Mouse (Mus musculus) liver, embryonic 15.5 days (tissue): Measurements from ENCODE around the gene Cdc42. TPM values are rescaled to one million over a fixed set of nuclear protein-coding genes. Genes with fewer than 3 reads are reported as not detected.

Experiments
- ATAC-seq: fragments of 200-750 bp; cut with Nextera tagmentation; 2 replicates; pipeline ENCODE4 v1.8.0; 2017; ENCODE audit warnings: moderate number of reproducible peaks, mild to moderate bottlenecking, moderate library complexity; ENCODE audit not compliant: insufficient read depth
- H3K27ac ChIP-seq: fragments of 300-500 bp; sonication (generic); replicated peaks from 2 replicates; pipeline ENCODE4 v1.5.1; 2015; ENCODE audit warnings: mild to moderate bottlenecking, inconsistent platforms
- H3K27me3 ChIP-seq: fragments of 300-500 bp; sonication (generic); 2 replicates; pipeline ENCODE4 v1.6.1; 2015; ENCODE audit warnings: mild to moderate bottlenecking, inconsistent platforms
- H3K36me3 ChIP-seq: fragments of 300-500 bp; sonication (generic); replicated peaks from 2 replicates; pipeline ENCODE4 v1.6.1; 2015; ENCODE audit warnings: moderate library complexity, mild to moderate bottlenecking, inconsistent platforms
- H3K4me1 ChIP-seq: fragments of 300-500 bp; sonication (generic); replicated peaks from 2 replicates; pipeline ENCODE4 v1.6.1; 2015; ENCODE audit warnings: inconsistent platforms
- H3K4me2 ChIP-seq: fragments of 300-500 bp; sonication (generic); 2 replicates; pipeline ENCODE4 v1.6.1; 2015; ENCODE audit warnings: moderate library complexity, mild to moderate bottlenecking, inconsistent platforms
- H3K4me3 ChIP-seq: fragments of 300-500 bp; sonication (generic); replicated peaks from 2 replicates; pipeline ENCODE4 v1.5.1; 2015; ENCODE audit warnings: mild to moderate bottlenecking, inconsistent platforms
- H3K9ac ChIP-seq: fragments of 300-500 bp; sonication (generic); 2 replicates; pipeline ENCODE4 v1.6.1; 2015; ENCODE audit warnings: moderate library complexity, mild to moderate bottlenecking, inconsistent platforms
- H3K9me3 ChIP-seq: fragments of 300-500 bp; sonication (generic); replicated peaks from 2 replicates; pipeline ENCODE4 v1.6.1; 2016; ENCODE audit warnings: inconsistent platforms
- WGBS: fragments of 180-500 bp; shearing (Covaris S2); methylation state at CpG from one replicate; pipeline ENCODE4 v1.1.7; 2015; ENCODE audit warnings: mixed read lengths; ENCODE audit not compliant: insufficient replicate concordance; 5-methylcytosine and 5-hydroxymethylcytosine counted together
- polyA plus RNA-seq: library from polyadenylated mRNA; unstranded; fragments of >200 nt; fragmentation: Nextera tagmentation; extraction: Ambion mirVana; gene quantifications from 2 replicates; pipeline ENCODE4 v1.2.1, GENCODE M21; 2015

Gene Cdc42
- polyA plus RNA-seq, 1 experiment from 2014 or later, result 249 TPM

DNA sequence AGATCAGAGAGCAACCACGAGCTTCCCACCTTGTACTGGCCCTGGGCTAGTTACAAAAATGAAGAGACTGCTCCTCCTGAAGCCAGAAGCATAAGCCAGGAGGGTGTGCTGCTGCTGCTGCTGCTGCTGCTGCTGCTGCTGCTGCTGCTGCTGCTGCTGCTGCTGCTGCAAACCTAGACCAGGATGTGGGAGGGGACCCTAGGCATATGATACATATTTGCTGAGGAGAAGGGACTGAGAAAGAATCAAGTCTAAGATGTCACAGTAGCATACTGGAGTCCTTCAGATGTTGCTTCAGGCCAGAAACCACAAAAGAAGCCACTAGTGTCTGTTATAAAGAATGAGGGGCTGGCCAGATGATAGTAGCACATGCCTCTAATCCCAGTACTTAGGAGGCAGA, 10.7 kb upstream of the Cdc42 start:
- H3K27me3 ChIP-seq, result no peaks in the 10 kb centered on the region; the same call in 1 of the 2 replicates
- H3K4me1 ChIP-seq, result peaks cover 40% of the 10 kb centered on the region
- peak overlapping the region; percentile 35 for H3K4me2 ChIP-seq
- H3K4me3 ChIP-seq, result no peak overlapping the region
- H3K36me3 ChIP-seq, result no peaks in the 10 kb centered on the region
- H3K9me3 ChIP-seq, result no peaks in the 10 kb centered on the region
- ATAC-seq, result no peak
- peak overlapping the region; percentile 66 for H3K27ac ChIP-seq
- no peak overlapping the region for H3K9ac ChIP-seq
- 5% methylated on average over 1 of the region's 1 CpGs for WGBS

DNA sequence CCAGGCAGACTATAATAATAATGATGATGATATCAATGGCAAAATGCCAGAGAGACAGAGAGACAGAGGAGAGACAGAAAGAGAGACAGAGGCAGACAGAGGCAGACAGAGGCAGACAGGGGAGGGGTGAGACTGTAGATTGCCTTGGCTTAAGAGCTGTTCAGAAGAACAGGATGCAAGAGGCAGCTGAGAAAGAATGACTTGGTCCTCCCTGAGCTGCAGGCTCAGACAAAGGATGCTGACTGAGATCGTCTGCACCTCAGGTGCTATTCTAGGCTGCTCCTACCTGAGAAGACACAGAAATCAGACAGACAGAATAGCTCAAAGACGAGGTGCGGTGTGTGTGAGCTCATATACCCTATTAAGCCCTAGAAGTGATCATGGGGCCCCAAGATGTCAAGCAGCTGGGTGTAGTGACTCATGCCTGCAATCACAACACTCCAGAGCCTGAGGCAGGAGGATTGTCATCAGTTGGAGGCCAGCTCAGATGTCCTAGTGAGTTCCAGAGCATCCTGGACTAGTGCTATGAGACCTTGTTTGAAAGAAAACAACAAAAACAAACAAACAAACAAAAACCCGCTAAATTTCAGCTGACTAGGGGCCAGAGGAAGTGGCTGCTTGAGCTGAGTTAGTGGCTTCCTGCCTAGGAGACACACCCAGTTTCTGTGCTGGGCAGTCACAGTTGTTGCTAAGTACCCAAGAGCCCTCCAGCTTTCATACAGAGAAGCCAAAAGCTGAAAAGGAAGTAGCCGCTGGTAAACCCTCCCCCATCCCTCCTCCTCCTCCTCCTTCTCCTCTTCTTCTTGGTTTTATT, 10.0 kb upstream of the Cdc42 start:
- Histone ChIP-seq H3K4me2 (peak overlapping the region; percentile 0; the same call in 1 of the 2 replicates), H3K4me1 (peaks cover 40% of the 10 kb centered on the region), H3K4me3 (no peak overlapping the region), H3K9ac (no peak overlapping the region), H3K27ac (peak overlapping the region; percentile 66), H3K27me3 (no peaks in the 10 kb centered on the region; the same call in 1 of the 2 replicates), H3K36me3 (no peaks in the 10 kb centered on the region), H3K9me3 (no peaks in the 10 kb centered on the region)
- ATAC-seq, result peak; percentile 22; the same call in 1 of the 2 replicates
- 6% methylated on average over 5 of the region's 5 CpGs for WGBS

- H3K4me2 ChIP-seq, result no peak overlapping the region
- H3K27ac ChIP-seq, result peak overlapping the region; percentile 41
- ATAC-seq, result no peak
- H3K27me3 ChIP-seq, result peaks cover 3% of the 10 kb centered on the region; the same call in 1 of the 2 replicates
- 65% methylated on average over 4 of the region's 4 CpGs for WGBS
- no peak overlapping the region for H3K4me3 ChIP-seq
- no peak overlapping the region for H3K9ac ChIP-seq
- no peaks in the 10 kb centered on the region for H3K9me3 ChIP-seq
- H3K4me1 ChIP-seq, result peaks cover 32% of the 10 kb centered on the region
- no peaks in the 10 kb centered on the region for H3K36me3 ChIP-seq
Observed at GRCm38 (mm10) chr4:137366097-137366496, 8.6 kb upstream of the Cdc42 start.

GRCm38 (mm10) chr4:137365356-137366062, 8.0 kb upstream of the Cdc42 start:
- Histone ChIP-seq H3K4me3 (no peak overlapping the region), H3K4me2 (no peak overlapping the region), H3K36me3 (no peaks in the 10 kb centered on the region), H3K4me1 (peaks cover 30% of the 10 kb centered on the region), H3K9me3 (no peaks in the 10 kb centered on the region), H3K27me3 (peaks cover 5% of the 10 kb centered on the region; the same call in 1 of the 2 replicates), H3K27ac (peak overlapping the region; percentile 41; the same call in 1 of the 2 replicates), H3K9ac (no peak overlapping the region)
- no peak for ATAC-seq
- WGBS, result 43% methylated on average over 19 of the region's 19 CpGs

DNA sequence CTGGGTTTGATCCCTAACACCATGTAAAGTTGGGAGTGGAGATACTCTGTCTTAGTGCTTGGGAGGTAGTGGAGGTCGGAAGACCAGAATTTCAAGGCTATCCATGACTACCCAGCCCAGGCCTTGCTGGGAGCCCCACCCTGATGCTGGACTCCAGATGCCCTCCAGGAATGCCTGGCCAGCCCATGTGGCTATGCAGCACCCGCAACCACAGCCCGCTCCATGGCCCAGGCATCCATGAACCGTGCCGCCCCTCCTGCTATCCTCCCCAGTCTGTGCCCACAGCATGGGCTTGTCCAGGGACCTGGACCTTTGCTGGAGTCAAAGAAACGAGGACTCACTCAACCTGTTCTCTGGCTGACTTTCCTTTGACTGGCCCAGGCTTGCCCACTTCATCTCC, 7.3 kb upstream of the Cdc42 start:
- Histone ChIP-seq H3K4me2 (no peak overlapping the region), H3K9ac (no peak overlapping the region), H3K27me3 (peaks cover 5% of the 10 kb centered on the region; the same call in 1 of the 2 replicates), H3K9me3 (no peaks in the 10 kb centered on the region), H3K27ac (no peak overlapping the region), H3K36me3 (no peaks in the 10 kb centered on the region), H3K4me3 (no peak overlapping the region), H3K4me1 (peaks cover 23% of the 10 kb centered on the region)
- WGBS, result 79% methylated on average over 6 of the region's 6 CpGs
- ATAC-seq, result no peak

- Histone ChIP-seq H3K4me1 (peaks cover 20% of the 10 kb centered on the region), H3K27ac (no peak overlapping the region), H3K36me3 (no peaks in the 10 kb centered on the region), H3K27me3 (peaks cover 5% of the 10 kb centered on the region; the same call in 1 of the 2 replicates), H3K4me2 (no peak overlapping the region), H3K9ac (no peak overlapping the region), H3K4me3 (no peak overlapping the region), H3K9me3 (no peaks in the 10 kb centered on the region)
- 56% methylated on average over 3 of the region's 3 CpGs for WGBS
- no peak for ATAC-seq
Observed at GRCm38 (mm10) chr4:137360996-137361395, 3.5 kb upstream of the Cdc42 start.

DNA sequence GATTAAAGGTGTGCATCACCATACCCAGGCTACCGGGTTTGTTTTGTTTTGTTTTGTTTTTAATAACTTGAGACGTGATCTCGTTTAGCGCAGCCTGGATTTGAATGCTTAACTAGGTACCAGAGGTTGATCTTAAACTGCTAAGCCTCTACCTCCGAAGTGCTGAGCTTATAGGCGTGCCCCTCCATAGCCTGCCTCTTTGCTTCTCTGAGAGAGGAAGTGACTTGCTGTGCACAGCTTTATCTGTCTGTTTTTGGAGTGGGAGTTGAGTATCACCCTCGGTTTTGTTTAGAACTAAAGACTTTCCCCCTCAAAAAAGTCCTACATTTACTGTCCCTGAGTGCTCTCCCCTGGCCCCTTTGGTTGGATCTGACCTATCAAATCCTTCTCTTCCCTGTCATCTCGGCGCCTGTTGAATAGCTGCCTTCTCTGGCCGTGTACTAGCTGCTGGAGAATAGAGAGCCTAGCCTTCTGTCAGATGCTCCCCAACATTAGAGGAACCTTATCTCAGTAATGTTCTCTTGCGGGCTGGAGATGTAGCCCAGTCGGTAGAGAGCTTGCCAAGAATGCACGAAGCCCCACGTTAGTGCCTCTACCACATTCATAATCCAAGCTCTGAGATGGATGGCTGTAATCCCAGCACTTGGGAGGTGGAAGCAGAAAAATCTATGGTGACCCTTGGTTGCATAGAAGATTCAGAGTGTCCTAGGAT, 927 bp upstream of the Cdc42 start:
- Histone ChIP-seq H3K4me3 (peak overlapping the region; percentile 97), H3K4me2 (peak overlapping the region; percentile 74), H3K27ac (peak overlapping the region; percentile 68), H3K9ac (peak overlapping the region; percentile 2; the same call in 1 of the 2 replicates), H3K36me3 (no peaks in the 10 kb centered on the region), H3K4me1 (peaks cover 36% of the 10 kb centered on the region), H3K9me3 (no peaks in the 10 kb centered on the region), H3K27me3 (peaks cover 5% of the 10 kb centered on the region; the same call in 1 of the 2 replicates)
- ATAC-seq, result no peak
- 13% methylated on average over 14 of the region's 14 CpGs for WGBS

DNA sequence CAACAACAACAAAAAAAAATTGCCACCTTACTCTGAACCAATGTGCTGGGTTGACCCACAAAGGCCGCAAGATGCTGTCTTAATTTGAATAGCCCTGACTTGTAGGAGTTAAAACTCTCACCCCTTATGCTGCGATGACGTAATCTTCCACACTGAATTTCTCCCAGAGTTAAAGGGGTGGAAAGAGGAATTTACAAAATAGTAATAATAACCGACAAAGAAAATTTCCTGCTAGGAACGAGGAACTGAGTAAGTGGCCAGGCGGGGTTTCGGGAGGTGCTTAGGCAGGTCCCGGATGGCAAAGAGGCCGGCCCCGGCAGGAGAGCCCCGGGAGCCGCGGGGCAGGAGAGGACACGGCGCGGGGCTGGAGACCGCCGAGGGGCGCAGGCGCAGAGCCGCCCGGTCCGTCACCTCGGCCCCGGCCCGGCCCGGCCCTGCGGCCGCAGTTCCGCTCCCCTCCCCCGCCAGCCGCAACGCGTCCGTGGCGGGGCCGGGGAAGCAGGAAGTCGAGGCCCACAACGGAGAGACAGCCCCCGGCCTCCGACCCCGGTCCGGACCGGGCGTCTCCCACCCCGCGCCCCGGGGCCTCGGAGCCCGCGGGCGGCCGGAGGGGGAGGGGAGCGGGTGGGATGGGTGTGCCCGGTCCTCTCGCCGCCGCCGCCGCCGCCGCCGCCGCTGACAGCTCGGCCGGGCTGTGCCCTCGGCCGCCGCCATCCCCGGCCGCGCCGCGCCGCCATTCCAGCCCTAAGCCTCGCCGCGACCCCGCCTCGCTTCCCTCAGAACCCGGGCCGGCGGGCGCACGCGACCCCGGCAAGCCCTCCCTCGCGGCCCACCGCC, 628 bp downstream of the Cdc42 start:
- H3K36me3 ChIP-seq, result no peaks in the 10 kb centered on the region
- peak overlapping the region; percentile 96 for H3K27ac ChIP-seq
- under 1% methylated on average over 77 of the region's 90 CpGs for WGBS

DNA sequence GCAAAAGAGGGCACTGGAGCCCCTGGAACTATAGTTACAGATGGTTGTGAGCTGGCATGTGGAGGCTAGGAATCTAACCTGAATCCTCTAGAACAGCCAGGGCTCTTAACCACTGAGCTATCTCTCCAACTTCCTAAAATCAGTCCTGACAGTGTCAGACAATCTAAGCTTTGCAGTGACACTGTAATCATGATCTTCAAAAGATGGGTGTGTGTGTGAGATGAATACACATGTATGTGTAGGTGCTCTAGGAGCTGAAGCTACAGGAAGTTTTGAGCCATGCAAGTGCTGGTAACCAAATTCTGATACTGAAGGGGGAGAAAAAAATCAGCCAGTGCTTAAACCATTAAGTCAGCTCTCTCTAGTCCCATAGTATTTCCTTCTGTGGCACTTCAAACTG, 6.9 kb downstream of the Cdc42 start:
- H3K9ac ChIP-seq, result no peak overlapping the region
- 0 out of 2 replicates have a peak, but pooled peaks cover 12% of the 10 kb centered on the region for H3K36me3 ChIP-seq
- H3K4me1 ChIP-seq, result peaks cover 61% of the 10 kb centered on the region
- H3K27me3 ChIP-seq, result no peaks in the 10 kb centered on the region
- H3K4me3 ChIP-seq, result no peak overlapping the region
- no peak overlapping the region for H3K4me2 ChIP-seq
- no peak overlapping the region for H3K27ac ChIP-seq
- H3K9me3 ChIP-seq, result no peaks in the 10 kb centered on the region
- ATAC-seq, result no peak

More for the DNA sequence above, 628 bp downstream of the Cdc42 start:
- Histone ChIP-seq H3K9ac (peak overlapping the region; percentile 100), H3K27me3 (peaks cover 5% of the 10 kb centered on the region; the same call in 1 of the 2 replicates), H3K4me2 (peak overlapping the region; percentile 74), H3K9me3 (no peaks in the 10 kb centered on the region), H3K4me3 (peak overlapping the region; percentile 97), H3K4me1 (peaks cover 47% of the 10 kb centered on the region)
- ATAC-seq, result peak; percentile 82

DNA sequence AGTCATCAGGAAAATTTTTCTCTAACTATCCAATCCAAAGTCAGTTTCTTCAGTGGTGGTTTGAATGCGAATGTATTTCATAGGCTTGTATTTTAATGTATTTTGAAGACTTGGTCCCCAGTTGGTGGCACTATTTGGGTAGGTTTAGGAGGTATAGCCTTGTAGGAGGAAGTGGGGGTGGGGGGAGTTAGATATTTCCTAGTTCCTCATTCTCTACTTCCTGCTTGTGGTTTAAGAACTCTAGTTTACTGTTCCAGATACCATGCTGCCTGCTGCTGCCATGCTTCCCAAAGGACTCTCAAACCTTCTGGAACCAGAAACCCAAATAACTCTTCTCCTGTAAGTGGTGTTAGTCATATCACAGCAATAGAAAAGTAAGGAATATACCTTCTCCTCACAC, 11.7 kb downstream of the Cdc42 start:
- H3K9ac ChIP-seq, result no peak overlapping the region
- 71% methylated on average over 1 of the region's 1 CpGs for WGBS

More for the DNA sequence above, 11.7 kb downstream of the Cdc42 start:
- H3K4me3 ChIP-seq, result no peak overlapping the region
- no peak overlapping the region for H3K27ac ChIP-seq
- no peaks in the 10 kb centered on the region for H3K27me3 ChIP-seq
- H3K36me3 ChIP-seq, result peaks cover 13% of the 10 kb centered on the region; the same call in 1 of the 2 replicates
- H3K9me3 ChIP-seq, result no peaks in the 10 kb centered on the region
- ATAC-seq, result no peak
- H3K4me1 ChIP-seq, result peaks cover 40% of the 10 kb centered on the region
- no peak overlapping the region for H3K4me2 ChIP-seq
